Mouse (Mus musculus): Measurements from ENCODE around the gene Sh3bgrl2. TPM values are rescaled to one million over a fixed set of nuclear protein-coding genes. Genes with fewer than 3 reads are reported as not detected.

The Sh3bgrl2 gene
- polyA plus RNA-seq, 1 experiment from 2014 or later, result 23.1 TPM

DNA sequence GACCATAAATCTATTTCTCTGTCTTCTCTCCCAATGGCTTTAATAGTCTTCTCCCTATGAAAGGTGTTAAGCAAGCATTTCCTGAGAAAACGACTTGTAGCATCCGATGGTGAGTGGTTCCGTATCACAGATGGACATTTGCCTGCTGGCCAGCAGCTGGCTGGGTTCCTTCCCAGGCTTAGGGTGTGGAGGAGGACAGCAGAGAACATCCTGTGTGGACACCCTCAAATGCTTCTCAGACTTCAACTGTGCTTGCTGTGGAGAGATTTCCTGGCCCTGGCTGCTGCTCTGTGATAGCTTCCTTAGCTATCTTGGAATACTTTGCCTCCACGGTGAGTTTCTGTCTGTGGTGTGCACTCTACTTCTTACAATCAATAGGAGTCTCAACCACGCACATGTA is 76.1 kb downstream of the Sh3bgrl2 start:
- DNase-seq (ENCODE audit: low spot score), result no peak
- no peaks in the 10 kb centered on the region for H3K27me3 ChIP-seq (replicated peaks; ENCODE audit: control insufficient read depth, insufficient read depth, low read length)

DNA sequence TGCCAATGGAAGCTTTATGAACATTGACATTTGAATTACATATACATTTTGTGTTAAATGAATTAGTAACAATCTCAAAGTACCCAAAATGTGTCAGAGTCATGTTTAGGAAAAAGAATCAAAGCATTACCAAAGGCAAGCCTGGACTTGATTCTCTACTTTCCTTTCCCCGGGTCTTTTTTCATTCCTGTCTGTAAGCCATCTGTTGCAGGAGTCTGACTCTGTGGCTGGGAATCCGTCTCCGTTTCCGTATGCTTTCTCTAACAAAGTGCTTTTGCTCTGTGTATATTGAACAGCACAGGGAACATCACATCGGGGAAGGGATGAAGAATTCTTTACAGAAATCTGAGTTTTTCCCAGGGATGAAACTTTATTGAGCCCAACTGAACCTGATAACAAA is 77.0 kb downstream of the Sh3bgrl2 start:
- H3K27me3 ChIP-seq (replicated peaks; ENCODE audit: control insufficient read depth, insufficient read depth, low read length), result no peaks in the 10 kb centered on the region
- H3K36me3 ChIP-seq (ENCODE audit: control insufficient read depth, insufficient read depth, low read length), result no peaks in the 10 kb centered on the region
- no peak overlapping the region for H3K9ac ChIP-seq (ENCODE audit: low read length)
- WGBS, result 46% methylated on average over 5 of the region's 5 CpGs
- H3K4me2 ChIP-seq (ENCODE audit: low read length), result no peak overlapping the region
- ATAC-seq (replicated peaks; ENCODE audit: low FRiP score, low TSS enrichment, low read depth), result no peak
- H3K4me3 ChIP-seq (ENCODE audit: low read depth, low read length), result no peak overlapping the region
- peaks cover 9% of the 10 kb centered on the region; the same call in 1 of the 2 replicates for H3K4me1 ChIP-seq (replicated peaks; ENCODE audit: control insufficient read depth, insufficient read depth, low read length)
- no peak overlapping the region for H3K27ac ChIP-seq (ENCODE audit: low read depth)
- no peaks in the 10 kb centered on the region for H3K9me3 ChIP-seq (ENCODE audit: control insufficient read depth, low read length)
- DNase-seq (ENCODE audit: low spot score), result no peak

More for the DNA sequence above, 76.1 kb downstream of the Sh3bgrl2 start:
- H3K4me3 ChIP-seq (ENCODE audit: low read depth, low read length), result no peak overlapping the region
- no peak overlapping the region for H3K9ac ChIP-seq (ENCODE audit: low read length)
- no peaks in the 10 kb centered on the region for H3K36me3 ChIP-seq (ENCODE audit: control insufficient read depth, insufficient read depth, low read length)
- no peak for ATAC-seq (replicated peaks; ENCODE audit: low FRiP score, low TSS enrichment, low read depth)
- no peaks in the 10 kb centered on the region for H3K9me3 ChIP-seq (ENCODE audit: control insufficient read depth, low read length)
- no peak overlapping the region for H3K27ac ChIP-seq (ENCODE audit: low read depth)
- 59% methylated on average over 5 of the region's 5 CpGs for WGBS
- H3K4me1 ChIP-seq (replicated peaks; ENCODE audit: control insufficient read depth, insufficient read depth, low read length), result peaks cover 7% of the 10 kb centered on the region; the same call in 1 of the 2 replicates
- H3K4me2 ChIP-seq (ENCODE audit: low read length), result no peak overlapping the region

GRCm38 (mm10) chr9:83628669-83629612 is 80.8 kb downstream of the Sh3bgrl2 start:
- DNase-seq (ENCODE audit: low spot score) (no peak), ATAC-seq (replicated peaks; ENCODE audit: low FRiP score, low TSS enrichment, low read depth) (peak; percentile 66; the same call in 1 of the 2 replicates)
- no peak overlapping the region for H3K4me3 ChIP-seq (ENCODE audit: low read depth, low read length)
- 38% methylated on average over 19 of the region's 19 CpGs for WGBS
- no peaks in the 10 kb centered on the region for H3K27me3 ChIP-seq (replicated peaks; ENCODE audit: control insufficient read depth, insufficient read depth, low read length)
- 0 out of 2 replicates have a peak overlapping the region, but pooled peaks have one; percentile 13 for H3K9ac ChIP-seq (ENCODE audit: low read length)
- H3K27ac ChIP-seq (ENCODE audit: low read depth), result no peak overlapping the region
- H3K4me1 ChIP-seq (replicated peaks; ENCODE audit: control insufficient read depth, insufficient read depth, low read length), result peaks cover 9% of the 10 kb centered on the region; the same call in 1 of the 2 replicates
- no peaks in the 10 kb centered on the region for H3K9me3 ChIP-seq (ENCODE audit: control insufficient read depth, low read length)
- H3K36me3 ChIP-seq (ENCODE audit: control insufficient read depth, insufficient read depth, low read length), result no peaks in the 10 kb centered on the region
- peak overlapping the region; percentile 25 for H3K4me2 ChIP-seq (ENCODE audit: low read length)

DNA sequence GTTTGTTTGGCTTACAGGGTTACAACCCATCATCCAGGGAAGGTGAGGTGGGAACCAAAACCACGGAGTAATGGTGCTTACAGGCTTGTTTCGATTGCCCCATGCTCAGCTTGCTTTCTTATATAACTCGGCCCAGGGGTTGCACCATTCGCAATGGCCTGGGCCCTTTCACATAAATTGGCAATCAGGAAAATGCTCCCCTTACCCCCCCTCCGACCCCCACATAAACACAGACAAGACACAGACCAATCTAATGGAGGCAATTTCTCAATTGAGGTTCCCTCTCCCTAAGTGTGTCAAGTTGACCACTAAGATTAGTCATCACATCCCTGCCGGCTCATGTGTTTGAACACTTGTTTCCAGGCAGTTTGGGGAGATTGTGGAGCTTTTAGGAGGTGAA is 82.2 kb downstream of the Sh3bgrl2 start:
- no peaks in the 10 kb centered on the region for H3K36me3 ChIP-seq (ENCODE audit: control insufficient read depth, insufficient read depth, low read length)
- H3K4me2 ChIP-seq (ENCODE audit: low read length), result no peak overlapping the region
- 66% methylated on average over 6 of the region's 6 CpGs for WGBS
- no peaks in the 10 kb centered on the region for H3K9me3 ChIP-seq (ENCODE audit: control insufficient read depth, low read length)
- no peak overlapping the region for H3K27ac ChIP-seq (ENCODE audit: low read depth)
- H3K4me3 ChIP-seq (ENCODE audit: low read depth, low read length), result no peak overlapping the region
- ATAC-seq (replicated peaks; ENCODE audit: low FRiP score, low TSS enrichment, low read depth) (no peak), DNase-seq (ENCODE audit: low spot score) (no peak)
- H3K4me1 ChIP-seq (replicated peaks; ENCODE audit: control insufficient read depth, insufficient read depth, low read length), result peaks cover 7% of the 10 kb centered on the region; the same call in 1 of the 2 replicates
- no peaks in the 10 kb centered on the region for H3K27me3 ChIP-seq (replicated peaks; ENCODE audit: control insufficient read depth, insufficient read depth, low read length)
- H3K9ac ChIP-seq (ENCODE audit: low read length), result no peak overlapping the region

DNA sequence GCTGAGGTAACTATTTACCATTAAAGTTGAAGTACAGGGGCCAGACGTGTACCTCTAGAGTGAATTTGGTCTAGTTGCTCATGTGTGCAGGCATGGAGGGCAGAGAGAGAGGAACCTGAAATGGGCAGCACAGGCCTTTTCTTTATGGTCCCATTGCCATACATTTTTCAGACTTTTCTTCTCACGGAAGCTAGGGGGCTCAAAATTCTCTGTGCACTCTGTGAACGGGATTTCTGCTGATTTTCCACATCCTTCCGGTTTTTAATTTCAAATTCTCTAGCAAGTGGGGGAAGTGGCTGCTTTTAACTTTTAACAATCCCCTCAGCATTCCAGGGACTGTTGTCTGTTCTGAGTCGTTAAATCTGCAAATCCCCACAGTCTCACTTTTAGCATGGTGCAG is 83.8 kb downstream of the Sh3bgrl2 start:
- DNase-seq (ENCODE audit: low spot score), result no peak
- H3K4me3 ChIP-seq (ENCODE audit: low read depth, low read length), result no peak overlapping the region
- H3K4me2 ChIP-seq (ENCODE audit: low read length), result no peak overlapping the region
- H3K27ac ChIP-seq (ENCODE audit: low read depth), result no peak overlapping the region
- H3K36me3 ChIP-seq (ENCODE audit: control insufficient read depth, insufficient read depth, low read length), result no peaks in the 10 kb centered on the region
- H3K9me3 ChIP-seq (ENCODE audit: control insufficient read depth, low read length), result no peaks in the 10 kb centered on the region
- WGBS, result 44% methylated on average over 5 of the region's 5 CpGs
- ATAC-seq (replicated peaks; ENCODE audit: low FRiP score, low TSS enrichment, low read depth), result no peak
- peaks cover 9% of the 10 kb centered on the region for H3K4me1 ChIP-seq (replicated peaks; ENCODE audit: control insufficient read depth, insufficient read depth, low read length)
- H3K27me3 ChIP-seq (replicated peaks; ENCODE audit: control insufficient read depth, insufficient read depth, low read length), result no peaks in the 10 kb centered on the region
- no peak overlapping the region for H3K9ac ChIP-seq (ENCODE audit: low read length)

DNA sequence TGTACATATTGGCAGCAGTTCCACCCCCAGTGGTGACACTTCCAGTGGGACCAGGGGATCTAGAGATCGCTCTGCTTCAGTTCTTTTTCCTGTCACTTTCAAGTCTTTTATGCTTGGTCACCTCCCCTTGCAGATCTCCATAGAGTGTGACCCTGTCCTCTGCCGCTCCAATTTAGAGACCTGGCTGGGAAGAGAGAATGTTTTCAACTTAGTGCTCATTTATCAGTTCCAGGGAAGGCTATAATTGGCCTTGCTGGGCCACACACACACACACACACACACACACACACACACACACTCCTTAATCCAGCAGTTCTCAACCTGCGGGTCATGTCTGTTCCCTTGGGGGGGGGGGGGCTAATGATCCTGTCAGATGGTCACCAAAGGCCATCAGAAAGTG is 86.6 kb downstream of the Sh3bgrl2 start:
- H3K27ac ChIP-seq (ENCODE audit: low read depth), result no peak overlapping the region
- WGBS, result 60% methylated on average over 3 of the region's 3 CpGs
- peaks cover 3% of the 10 kb centered on the region; the same call in 1 of the 2 replicates for H3K4me1 ChIP-seq (replicated peaks; ENCODE audit: control insufficient read depth, insufficient read depth, low read length)
- no peak overlapping the region for H3K4me3 ChIP-seq (ENCODE audit: low read depth, low read length)
- ATAC-seq (replicated peaks; ENCODE audit: low FRiP score, low TSS enrichment, low read depth) (no peak), DNase-seq (ENCODE audit: low spot score) (no peak)
- H3K36me3 ChIP-seq (ENCODE audit: control insufficient read depth, insufficient read depth, low read length), result no peaks in the 10 kb centered on the region
- H3K4me2 ChIP-seq (ENCODE audit: low read length), result no peak overlapping the region
- H3K27me3 ChIP-seq (replicated peaks; ENCODE audit: control insufficient read depth, insufficient read depth, low read length), result no peaks in the 10 kb centered on the region
- no peaks in the 10 kb centered on the region for H3K9me3 ChIP-seq (ENCODE audit: control insufficient read depth, low read length)
- H3K9ac ChIP-seq (ENCODE audit: low read length), result no peak overlapping the region

DNA sequence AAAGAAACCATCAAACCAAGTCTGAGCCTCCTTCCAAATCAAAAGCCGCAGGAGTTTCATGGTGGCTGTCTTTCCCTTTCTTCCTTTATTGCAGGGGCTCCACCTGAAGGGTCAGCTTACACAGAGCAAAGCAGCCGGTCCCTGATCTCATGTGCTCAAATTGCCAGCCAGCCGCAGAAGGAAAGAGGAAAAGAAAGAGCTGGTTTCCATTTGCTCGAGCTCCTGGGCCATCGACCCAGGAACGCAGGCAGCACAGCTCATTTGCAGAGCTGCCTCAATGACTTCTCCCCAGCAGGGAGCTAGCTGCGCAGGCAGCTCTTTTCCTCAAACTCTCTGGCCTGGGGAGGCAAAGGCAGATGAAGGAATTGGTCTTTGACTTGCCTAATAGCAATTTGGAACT is 87.9 kb downstream of the Sh3bgrl2 start:
- WGBS, result 13% methylated on average over 7 of the region's 7 CpGs
- Histone ChIP-seq H3K4me3 (ENCODE audit: low read depth, low read length) (no peak overlapping the region), H3K27me3 (replicated peaks; ENCODE audit: control insufficient read depth, insufficient read depth, low read length) (no peaks in the 10 kb centered on the region), H3K4me2 (ENCODE audit: low read length) (no peak overlapping the region; the same call in 1 of the 2 replicates), H3K9me3 (ENCODE audit: control insufficient read depth, low read length) (no peaks in the 10 kb centered on the region), H3K4me1 (replicated peaks; ENCODE audit: control insufficient read depth, insufficient read depth, low read length) (peaks cover 3% of the 10 kb centered on the region; the same call in 1 of the 2 replicates), H3K36me3 (ENCODE audit: control insufficient read depth, insufficient read depth, low read length) (no peaks in the 10 kb centered on the region), H3K27ac (ENCODE audit: low read depth) (no peak overlapping the region), H3K9ac (ENCODE audit: low read length) (no peak overlapping the region)
- ATAC-seq (replicated peaks; ENCODE audit: low FRiP score, low TSS enrichment, low read depth) (no peak), DNase-seq (ENCODE audit: low spot score) (no peak)

- DNase-seq (ENCODE audit: low spot score), result no peak
- 60% methylated on average over 4 of the region's 4 CpGs for WGBS
- no peak for ATAC-seq (replicated peaks; ENCODE audit: low FRiP score, low TSS enrichment, low read depth)
- Histone ChIP-seq H3K9ac (ENCODE audit: low read length) (no peak overlapping the region), H3K36me3 (ENCODE audit: control insufficient read depth, insufficient read depth, low read length) (no peaks in the 10 kb centered on the region), H3K4me3 (ENCODE audit: low read depth, low read length) (no peak overlapping the region), H3K9me3 (ENCODE audit: control insufficient read depth, low read length) (no peaks in the 10 kb centered on the region), H3K27ac (ENCODE audit: low read depth) (no peak overlapping the region), H3K4me2 (ENCODE audit: low read length) (no peak overlapping the region), H3K4me1 (replicated peaks; ENCODE audit: control insufficient read depth, insufficient read depth, low read length) (0 out of 2 replicates have a peak, but pooled peaks cover under 1% of the 10 kb centered on the region), H3K27me3 (replicated peaks; ENCODE audit: control insufficient read depth, insufficient read depth, low read length) (no peaks in the 10 kb centered on the region)
Measured at GRCm38 (mm10) chr9:83643139-83643538, 95.0 kb downstream of the Sh3bgrl2 start.

Data from intestine, embryonic 14.5 days (tissue).